Mouse (Mus musculus) heart, embryonic 10.5 days (tissue): ENCODE measurements around the gene Sar1a. TPM values are rescaled to one million over a fixed set of nuclear protein-coding genes. Genes with fewer than 3 reads are reported as not detected.

Experiments
- DNase-seq: peaks from one replicate; pipeline ENCODE4 v3.0.0-alpha.2; 2017; ENCODE audit warnings: low spot score
- H3K27ac ChIP-seq: fragments of 300-500 bp; sonication (generic); 2 replicates; pipeline ENCODE4 v1.5.1; 2016; ENCODE audit warnings: mild to moderate bottlenecking
- H3K27me3 ChIP-seq: fragments of 300-500 bp; sonication (generic); 2 replicates; pipeline ENCODE4 v1.6.1; 2016; ENCODE audit warnings: mild to moderate bottlenecking; ENCODE audit not compliant: poor library complexity, insufficient read depth, severe bottlenecking
- H3K36me3 ChIP-seq: fragments of 300-500 bp; sonication (generic); 2 replicates; pipeline ENCODE4 v1.6.1; 2016; ENCODE audit warnings: mild to moderate bottlenecking, moderate library complexity
- H3K4me1 ChIP-seq: fragments of 300-500 bp; sonication (generic); 2 replicates; pipeline ENCODE4 v1.6.1; 2016; ENCODE audit warnings: mild to moderate bottlenecking
- H3K4me3 ChIP-seq: fragments of 300-500 bp; sonication (generic); 2 replicates; pipeline ENCODE4 v1.5.1; 2016; ENCODE audit warnings: mild to moderate bottlenecking, moderate library complexity
- H3K9me3 ChIP-seq: fragments of 300-500 bp; sonication (generic); 2 replicates; pipeline ENCODE4 v1.6.1; 2016; ENCODE audit warnings: mild to moderate bottlenecking, moderate library complexity
- WGBS: fragments of 180-500 bp; shearing (Covaris S2); methylation state at CpG from one replicate; pipeline ENCODE4 v1.1.7; 2016; 5-methylcytosine and 5-hydroxymethylcytosine counted together
- polyA plus RNA-seq: library from polyadenylated mRNA; unstranded; fragments of >200 nt; fragmentation: Nextera tagmentation; extraction: Ambion mirVana; gene quantifications from 2 replicates; pipeline ENCODE4 v1.2.1, GENCODE M21; 2016

Gene Sar1a
- polyA plus RNA-seq, 1 experiment from 2014 or later, result 218 TPM

GRCm38 (mm10) chr10:61720331-61720730, 40.2 kb downstream of the Sar1a start:
- H3K9me3 ChIP-seq, result no peaks in the 10 kb centered on the region
- WGBS, result 85% methylated on average over 7 of the region's 7 CpGs
- H3K27ac ChIP-seq, result no peak overlapping the region
- peaks cover 18% of the 10 kb centered on the region for H3K27me3 ChIP-seq
- H3K36me3 ChIP-seq, result 0 out of 2 replicates have a peak, but pooled peaks cover 3% of the 10 kb centered on the region
- DNase-seq, result no peak
- peaks cover 12% of the 10 kb centered on the region for H3K4me1 ChIP-seq
- no peak overlapping the region for H3K4me3 ChIP-seq

DNA sequence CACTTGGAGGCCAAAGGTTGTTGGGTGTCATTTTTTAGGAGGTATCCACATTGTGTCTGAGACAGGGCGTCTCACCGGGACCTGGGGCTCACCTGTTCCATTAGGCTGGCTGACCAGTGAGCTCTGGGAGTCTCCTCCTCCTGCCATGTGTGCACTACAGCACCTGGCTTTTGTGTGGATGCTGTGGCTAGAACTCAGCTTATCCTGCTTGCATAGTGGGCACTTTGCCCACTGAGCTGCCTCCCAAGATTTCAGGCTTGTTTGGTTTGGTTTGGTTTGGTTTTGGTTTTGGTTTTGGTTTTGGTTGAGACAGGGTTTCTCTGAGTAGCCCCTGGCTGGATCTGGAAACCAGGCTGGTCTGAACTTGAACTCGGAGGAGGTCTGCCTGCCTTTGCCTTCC, 42.1 kb downstream of the Sar1a start:
- no peak overlapping the region for H3K4me3 ChIP-seq
- peaks cover 25% of the 10 kb centered on the region; the same call in 1 of the 2 replicates for H3K27me3 ChIP-seq
- no peak for DNase-seq
- no peak overlapping the region for H3K27ac ChIP-seq
- H3K9me3 ChIP-seq, result no peaks in the 10 kb centered on the region
- no peaks in the 10 kb centered on the region for H3K4me1 ChIP-seq
- WGBS, result 77% methylated on average over 3 of the region's 3 CpGs
- H3K36me3 ChIP-seq, result peaks cover 12% of the 10 kb centered on the region; the same call in 1 of the 2 replicates

DNA sequence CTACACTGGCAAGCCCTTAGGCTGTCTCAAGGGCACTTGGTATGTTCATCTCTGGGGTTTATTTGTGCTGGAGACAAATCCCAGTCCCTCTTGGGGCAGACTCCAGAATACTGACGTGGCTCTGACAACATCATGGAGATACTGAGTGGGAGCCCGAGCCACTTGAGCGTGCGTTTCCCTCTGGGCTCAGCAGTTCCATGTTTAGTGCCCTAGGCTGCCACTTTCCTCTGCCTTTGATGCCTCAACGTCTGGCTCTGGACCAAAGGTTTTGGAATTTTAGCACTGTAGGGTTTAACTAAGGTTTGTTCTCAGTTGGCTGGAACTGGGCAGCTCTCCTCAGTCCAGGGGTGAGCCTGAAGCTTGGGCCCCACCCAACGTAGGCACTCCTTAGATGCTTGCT, 43.2 kb downstream of the Sar1a start:
- DNase-seq, result no peak
- H3K36me3 ChIP-seq, result peaks cover 20% of the 10 kb centered on the region; the same call in 1 of the 2 replicates
- no peaks in the 10 kb centered on the region for H3K4me1 ChIP-seq
- no peak overlapping the region for H3K4me3 ChIP-seq
- 67% methylated on average over 6 of the region's 6 CpGs for WGBS
- no peak overlapping the region for H3K27ac ChIP-seq
- H3K27me3 ChIP-seq, result peaks cover 30% of the 10 kb centered on the region; the same call in 1 of the 2 replicates
- no peaks in the 10 kb centered on the region for H3K9me3 ChIP-seq

DNA sequence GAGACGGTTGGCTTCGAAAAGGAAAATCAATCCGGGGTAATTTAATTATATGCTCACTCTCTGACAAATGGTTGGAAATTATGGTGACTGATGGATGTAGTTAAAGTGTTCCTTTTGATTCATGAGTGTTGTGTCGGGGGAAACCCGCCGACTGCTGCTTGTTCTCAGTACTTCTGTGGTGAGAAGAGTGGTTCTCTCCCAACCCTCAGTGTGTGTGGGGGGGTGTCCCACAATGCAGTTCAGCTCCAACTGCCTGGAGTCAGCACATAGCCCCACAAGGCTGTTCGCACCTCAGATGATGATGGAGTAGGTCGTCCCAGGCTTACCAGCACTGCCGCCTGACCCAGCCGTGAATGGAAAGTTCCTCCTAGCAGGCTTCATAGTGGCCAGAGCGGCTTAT, 49.1 kb downstream of the Sar1a start:
- H3K36me3 ChIP-seq, result peaks cover 35% of the 10 kb centered on the region
- 75% methylated on average over 11 of the region's 11 CpGs for WGBS
- H3K9me3 ChIP-seq, result no peaks in the 10 kb centered on the region
- H3K27me3 ChIP-seq, result 0 out of 2 replicates have a peak, but pooled peaks cover 19% of the 10 kb centered on the region
- peaks cover 4% of the 10 kb centered on the region; the same call in 1 of the 2 replicates for H3K4me1 ChIP-seq
- no peak overlapping the region for H3K4me3 ChIP-seq
- DNase-seq, result no peak
- H3K27ac ChIP-seq, result no peak overlapping the region

DNA sequence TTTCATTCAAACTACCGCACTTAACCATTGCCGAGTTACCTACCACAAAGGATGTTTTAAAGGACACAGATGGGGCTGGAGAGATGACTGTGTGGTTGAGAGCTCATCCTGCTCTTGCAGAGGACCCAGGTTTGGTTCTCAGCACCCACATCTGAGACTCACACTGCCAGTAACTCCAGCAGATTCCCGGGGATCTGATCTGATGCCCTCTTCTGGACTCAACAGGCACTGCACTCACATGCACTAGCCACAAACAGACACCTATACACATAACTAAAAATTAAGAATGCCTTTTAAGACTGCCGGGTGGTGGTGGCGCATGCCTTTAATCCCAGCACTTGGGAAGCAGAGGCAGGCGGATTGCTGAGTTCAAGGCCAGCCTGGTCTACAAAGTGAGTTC, 50.1 kb downstream of the Sar1a start:
- peaks cover 4% of the 10 kb centered on the region; the same call in 1 of the 2 replicates for H3K4me1 ChIP-seq
- 0 out of 2 replicates have a peak, but pooled peaks cover 19% of the 10 kb centered on the region for H3K27me3 ChIP-seq
- H3K9me3 ChIP-seq, result no peaks in the 10 kb centered on the region
- no peak for DNase-seq
- H3K27ac ChIP-seq, result no peak overlapping the region
- WGBS, result 88% methylated on average over 6 of the region's 6 CpGs
- no peak overlapping the region for H3K4me3 ChIP-seq
- peaks cover 35% of the 10 kb centered on the region for H3K36me3 ChIP-seq

DNA sequence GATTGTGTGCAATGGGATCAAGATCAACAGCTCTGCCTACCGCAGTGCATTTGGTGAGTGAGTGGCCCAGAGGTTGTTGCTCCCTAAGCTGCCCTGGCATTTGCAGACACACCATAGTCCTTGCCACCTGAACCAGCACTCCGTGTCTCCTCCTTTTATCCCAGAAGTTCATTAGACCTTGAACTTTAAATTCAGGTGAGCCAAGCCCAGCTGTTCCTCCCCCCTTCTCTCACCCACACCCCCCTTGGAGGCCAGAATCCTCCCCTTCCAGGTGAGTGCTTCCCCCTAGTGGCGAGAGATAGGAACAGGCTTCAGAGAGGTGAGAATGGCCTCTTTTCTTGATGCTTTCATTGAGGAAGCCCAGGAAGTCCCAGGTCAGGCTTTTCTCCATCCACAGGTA, 54.3 kb downstream of the Sar1a start:
- Histone ChIP-seq H3K27ac (no peak overlapping the region), H3K4me3 (no peak overlapping the region), H3K27me3 (no peaks in the 10 kb centered on the region), H3K4me1 (peaks cover 4% of the 10 kb centered on the region; the same call in 1 of the 2 replicates), H3K9me3 (no peaks in the 10 kb centered on the region), H3K36me3 (peaks cover 45% of the 10 kb centered on the region)
- 28% methylated on average over 3 of the region's 3 CpGs for WGBS
- DNase-seq, result no peak

- H3K27ac ChIP-seq, result no peak overlapping the region
- H3K4me3 ChIP-seq, result no peak overlapping the region
- no peaks in the 10 kb centered on the region for H3K27me3 ChIP-seq
- peaks cover 4% of the 10 kb centered on the region; the same call in 1 of the 2 replicates for H3K4me1 ChIP-seq
- peaks cover 55% of the 10 kb centered on the region for H3K36me3 ChIP-seq
- 65% methylated on average over 10 of the region's 10 CpGs for WGBS
- H3K9me3 ChIP-seq, result no peaks in the 10 kb centered on the region
- no peak for DNase-seq
These were observed 56.6 kb downstream of the Sar1a start for GRCm38 (mm10) chr10:61736671-61737078.

DNA sequence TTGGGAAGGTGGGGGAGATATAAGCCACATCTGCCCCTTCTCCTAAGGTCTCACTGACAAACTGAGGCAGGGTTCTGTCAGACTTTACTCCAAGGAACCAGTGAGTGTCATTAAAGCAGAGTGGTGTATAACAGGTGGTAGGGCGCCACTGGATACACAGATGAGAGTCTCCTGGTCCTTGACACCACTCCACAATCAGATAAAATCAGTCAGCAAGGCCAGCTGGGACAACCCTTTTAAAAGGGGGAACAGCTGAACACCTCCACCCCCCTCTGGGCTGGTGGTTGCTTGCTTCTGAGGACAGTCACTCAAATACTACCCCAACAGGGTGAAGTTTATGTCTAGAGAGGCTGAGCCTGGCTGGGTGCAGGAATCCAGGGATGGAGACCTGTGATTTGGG, 57.4 kb downstream of the Sar1a start:
- Histone ChIP-seq H3K4me1 (no peaks in the 10 kb centered on the region), H3K9me3 (no peaks in the 10 kb centered on the region), H3K4me3 (no peak overlapping the region), H3K27ac (no peak overlapping the region), H3K27me3 (no peaks in the 10 kb centered on the region), H3K36me3 (peaks cover 64% of the 10 kb centered on the region)
- no peak for DNase-seq
- 78% methylated on average over 1 of the region's 1 CpGs for WGBS

GRCm38 (mm10) chr10:61738126-61738525, 58.0 kb downstream of the Sar1a start:
- Histone ChIP-seq H3K36me3 (peaks cover 70% of the 10 kb centered on the region), H3K4me3 (no peak overlapping the region), H3K27ac (no peak overlapping the region), H3K27me3 (no peaks in the 10 kb centered on the region), H3K4me1 (no peaks in the 10 kb centered on the region), H3K9me3 (no peaks in the 10 kb centered on the region)
- WGBS, result 82% methylated on average over 4 of the region's 4 CpGs
- DNase-seq, result no peak

DNA sequence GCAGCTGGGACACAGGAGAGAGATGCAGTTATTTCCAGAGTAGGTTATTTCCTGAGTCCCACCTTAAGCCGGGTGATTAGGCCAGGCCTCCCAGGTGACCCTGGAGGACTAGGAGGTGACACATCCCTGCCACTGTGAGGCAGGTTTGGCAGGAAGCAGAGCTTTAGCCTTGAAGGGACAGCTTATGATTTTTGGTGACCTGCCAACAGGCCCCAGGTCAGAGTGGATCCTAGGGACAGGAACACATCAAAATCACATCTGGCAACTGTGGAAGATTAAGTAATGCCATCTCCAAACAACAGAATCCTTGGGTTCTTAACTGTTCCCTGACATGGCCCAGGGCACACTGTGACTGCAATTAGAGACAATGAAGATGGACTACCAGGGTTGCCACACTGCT, 61.2 kb downstream of the Sar1a start:
- no peak overlapping the region for H3K4me3 ChIP-seq
- no peaks in the 10 kb centered on the region for H3K4me1 ChIP-seq
- H3K9me3 ChIP-seq, result peaks cover 6% of the 10 kb centered on the region
- no peak for DNase-seq
- 73% methylated on average over 1 of the region's 1 CpGs for WGBS
- peaks cover 99% of the 10 kb centered on the region for H3K36me3 ChIP-seq
- no peaks in the 10 kb centered on the region for H3K27me3 ChIP-seq
- no peak overlapping the region for H3K27ac ChIP-seq

DNA sequence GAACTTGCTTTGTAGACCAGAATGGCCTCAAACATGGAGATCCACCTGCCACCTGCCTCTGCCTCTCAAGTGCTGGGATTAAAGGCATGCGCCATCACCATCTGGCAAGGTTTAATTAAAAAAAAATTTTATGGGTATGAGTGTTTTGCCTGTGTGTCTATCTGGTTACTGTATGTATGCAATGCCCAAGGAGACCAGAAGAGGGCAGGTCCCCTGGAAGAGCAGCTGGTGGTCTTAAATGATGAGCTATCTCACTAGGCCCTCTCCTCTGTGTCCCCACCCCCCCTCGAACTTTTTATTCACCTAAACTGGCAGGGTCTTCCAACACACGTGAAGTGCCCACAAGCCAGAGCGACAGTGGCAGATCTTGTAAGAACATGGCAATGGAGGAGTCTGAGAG, 61.8 kb downstream of the Sar1a start:
- Histone ChIP-seq H3K27me3 (no peaks in the 10 kb centered on the region), H3K36me3 (peaks cover 99% of the 10 kb centered on the region)
- DNase-seq, result no peak

GRCm38 (mm10) chr10:61742336-61742735, 62.2 kb downstream of the Sar1a start:
- Histone ChIP-seq H3K4me1 (no peaks in the 10 kb centered on the region), H3K4me3 (no peak overlapping the region), H3K9me3 (peaks cover 6% of the 10 kb centered on the region), H3K27ac (no peak overlapping the region), H3K36me3 (peaks cover 99% of the 10 kb centered on the region), H3K27me3 (no peaks in the 10 kb centered on the region)
- 90% methylated on average over 8 of the region's 8 CpGs for WGBS
- DNase-seq, result no peak

More for the DNA sequence above, 61.8 kb downstream of the Sar1a start:
- Histone ChIP-seq H3K27ac (no peak overlapping the region), H3K9me3 (peaks cover 6% of the 10 kb centered on the region), H3K4me3 (no peak overlapping the region), H3K4me1 (no peaks in the 10 kb centered on the region)
- 86% methylated on average over 4 of the region's 4 CpGs for WGBS
